Mouse (Mus musculus) G1E (cell line): ENCODE data around the gene Cstad.

Experiments used
- CTCF ChIP-seq: IDR thresholded peaks from 2 replicates; pipeline ENCODE4 v1.5.1; 2012; ENCODE audit warnings: low read depth, low read length, inconsistent platforms, mixed read lengths
- GATA1 ChIP-seq: IDR thresholded peaks from 2 replicates; pipeline ENCODE4 v1.6.1; 2012; ENCODE audit warnings: borderline replicate concordance, low read length, inconsistent platforms, mixed read lengths
- POLR2AphosphoS5 ChIP-seq: IDR thresholded peaks from 2 replicates; pipeline ENCODE4 v1.6.1; 2012; ENCODE audit warnings: low read depth, low read length, inconsistent platforms; ENCODE audit not compliant: insufficient replicate concordance
- TAL1 ChIP-seq: conservative IDR thresholded peaks from 2 replicates; pipeline ENCODE4 v1.6.1; 2012; ENCODE audit warnings: low read depth, low read length, inconsistent platforms, mixed read lengths

DNA sequence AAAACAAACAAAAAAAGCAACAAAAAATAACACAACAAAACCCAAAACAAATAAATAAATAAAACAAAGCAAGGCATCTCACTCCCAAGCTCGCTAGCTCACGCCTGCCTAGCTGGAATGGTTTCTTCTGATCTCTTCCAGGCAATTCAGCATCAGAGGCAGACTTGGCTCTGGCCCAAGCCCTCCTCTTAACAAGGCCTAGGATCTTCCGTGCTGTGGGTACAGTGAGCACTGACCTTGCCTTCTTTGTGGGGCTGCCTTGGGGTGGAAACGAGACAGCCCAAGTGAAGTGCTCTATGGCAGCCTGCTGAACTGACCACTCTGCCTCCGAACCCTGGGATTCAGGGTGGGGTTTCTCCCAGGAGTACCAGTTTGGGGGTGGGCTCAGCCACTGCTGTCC is 52.0 kb downstream of the Cstad start:
- TF ChIP-seq CTCF = no peak
- no peak for TF ChIP-seq TAL1
- TF ChIP-seq GATA1 = no peak
- TF ChIP-seq POLR2AphosphoS5 = no peak
